Mouse (Mus musculus) mesoderm, embryonic 11.5 days (tissue): ENCODE measurements around the gene Fam184a.
A peak's percentile ranks its signal among the peaks of the same experiment; 100 is the strongest.

Experiments used
- DNase-seq: peaks from one replicate; pipeline ENCODE4 v3.0.0-alpha.2; 2012; ENCODE audit warnings: low read depth, low spot score

The Fam184a gene

GRCm38 (mm10) chr10:53598821-53599220 is 152.1 kb downstream of the Fam184a start:
- DNase-seq = peak; percentile 35

GRCm38 (mm10) chr10:53597121-53597881 is 153.6 kb downstream of the Fam184a start:
- DNase-seq = peak; percentile 45

GRCm38 (mm10) chr10:53596677-53597120 is 154.2 kb downstream of the Fam184a start, which contains the start of gene Asf1a:
TSS of gene Asf1a (plus strand) at chr10:53596757.
- peak; percentile 97 for DNase-seq

- DNase-seq = no peak
Observed at GRCm38 (mm10) chr10:53595744-53596676, 154.9 kb downstream of the Fam184a start.

- no peak for DNase-seq
Observed at GRCm38 (mm10) chr10:53585777-53586176, 165.1 kb downstream of the Fam184a start.
